Mouse (Mus musculus) E14TG2a.4 (cell line): ENCODE data around the gene Tldc2.

Source experiments
- CTCF ChIP-seq: conservative IDR thresholded peaks from 2 replicates; pipeline ENCODE4 v1.5.1; 2014; ENCODE audit warnings: low read length
- NANOG ChIP-seq: IDR thresholded peaks from 2 replicates; pipeline ENCODE4 v1.6.1; 2014; ENCODE audit warnings: borderline replicate concordance, low read length, mixed read lengths

DNA sequence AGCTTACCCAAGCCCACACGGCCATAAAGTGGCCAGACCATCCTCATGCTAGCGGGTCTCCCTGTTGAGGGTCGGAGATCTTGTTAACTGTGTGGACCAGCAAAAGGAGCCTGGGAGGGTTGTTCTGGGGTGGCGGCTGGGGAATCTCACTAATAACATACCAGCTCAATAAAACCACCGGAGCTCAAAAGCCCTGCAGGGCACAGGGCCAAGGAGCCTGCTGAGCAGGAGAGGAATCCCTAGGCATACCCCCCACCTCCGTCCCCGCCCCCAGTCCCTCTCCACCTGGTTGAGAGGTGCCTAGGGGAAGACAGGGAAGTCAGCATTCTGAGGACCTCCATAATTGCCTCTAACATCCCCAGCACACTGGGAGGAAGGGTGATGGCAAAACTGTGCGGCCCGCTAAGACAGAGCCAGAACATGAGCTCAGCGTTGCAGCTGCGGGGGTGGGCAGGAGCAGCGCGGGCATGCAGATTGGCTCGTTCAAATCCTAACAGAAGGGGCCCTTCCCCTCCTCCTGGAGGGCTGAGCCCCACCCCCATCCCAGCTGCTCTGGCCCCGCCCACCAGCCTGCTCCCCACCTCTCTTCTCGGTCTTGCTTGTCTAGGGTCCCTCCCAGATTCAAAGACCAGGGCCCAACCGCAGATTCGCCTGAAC lies 28.4 kb upstream of the Tldc2 start:
- TF ChIP-seq CTCF (no peak), NANOG (no peak)
